Mouse (Mus musculus): ENCODE data around the gene Zfp385a. TPM values are rescaled to one million over a fixed set of nuclear protein-coding genes. Genes with fewer than 3 reads are reported as not detected.

The Zfp385a gene
- 23.4 and 28.8 TPM in 2 replicates for polyA plus RNA-seq (2012; rRNA removed)
- polyA plus RNA-seq (2014; fragmentation: Nextera tagmentation; extraction: Ambion mirVana), result 16.4 and 19.1 TPM in 2 replicates

GRCm38 (mm10) chr15:103339961-103340337, at the start of gene Zfp385a:
Gene Zfp385a, minus strand, starts transcription at chr15:103340093.
- peaks cover 8% of the 10 kb centered on the region for H3K27me3 ChIP-seq (ENCODE audit: control insufficient read depth, insufficient read depth, low read length)
- H3K4me3 ChIP-seq (replicated peaks; ENCODE audit: low read length), result peak within 1 kb of the TSS; percentile 58
- H3K9me3 ChIP-seq (ENCODE audit: control insufficient read depth, low read length), result no peaks in the 10 kb centered on the region
- peaks cover 10% of the 10 kb centered on the region for H3K4me1 ChIP-seq (ENCODE audit: control insufficient read depth, insufficient read depth, low read length)
- ATAC-seq (ENCODE audit: low FRiP score, low read depth) (no peak), DNase-seq (ENCODE audit: low spot score) (no peak)
- peaks cover 15% of the 10 kb centered on the region for H3K36me3 ChIP-seq (ENCODE audit: control insufficient read depth, insufficient read depth, low read length)
- H3K4me2 ChIP-seq (replicated peaks; ENCODE audit: low read depth, low read length, severe bottlenecking), result peak within 1 kb of the TSS; percentile 84
- 0% methylated on average over 10 of the region's 26 CpGs for WGBS
- no peak for TF ChIP-seq POLR2A (IDR thresholded peaks at IDR 0.05; ENCODE audit: borderline replicate concordance, extremely low read depth, insufficient read depth, insufficient read length)
- no peak within 1 kb of the TSS for H3K27ac ChIP-seq (replicated peaks; ENCODE audit: low read depth, low read length)
- H3K9ac ChIP-seq (ENCODE audit: low read depth, low read length, severe bottlenecking), result peak within 1 kb of the TSS; percentile 49

- H3K4me1 ChIP-seq (ENCODE audit: control insufficient read depth, insufficient read depth, low read length), result peaks cover 7% of the 10 kb centered on the region
- DNase-seq (ENCODE audit: low spot score), result peak; percentile 50
- no peak overlapping the region for H3K9ac ChIP-seq (ENCODE audit: low read depth, low read length, severe bottlenecking)
- H3K27me3 ChIP-seq (ENCODE audit: control insufficient read depth, insufficient read depth, low read length), result no peaks in the 10 kb centered on the region
- H3K27ac ChIP-seq (replicated peaks; ENCODE audit: low read depth, low read length), result no peak overlapping the region
- no peak for ATAC-seq (ENCODE audit: low FRiP score, low read depth)
- H3K4me2 ChIP-seq (replicated peaks; ENCODE audit: low read depth, low read length, severe bottlenecking), result no peak overlapping the region
- H3K9me3 ChIP-seq (ENCODE audit: control insufficient read depth, low read length), result no peaks in the 10 kb centered on the region
- H3K36me3 ChIP-seq (ENCODE audit: control insufficient read depth, insufficient read depth, low read length), result no peaks in the 10 kb centered on the region
- no peak overlapping the region for H3K4me3 ChIP-seq (replicated peaks; ENCODE audit: low read length)
- WGBS, result 76% methylated on average over 3 of the region's 4 CpGs
- no peak for TF ChIP-seq POLR2A (IDR thresholded peaks at IDR 0.05; ENCODE audit: borderline replicate concordance, extremely low read depth, insufficient read depth, insufficient read length)
Measured at GRCm38 (mm10) chr15:103388556-103389145, 48.8 kb upstream of the Zfp385a start.

- H3K4me3 ChIP-seq (replicated peaks; ENCODE audit: low read length), result no peak overlapping the region
- ATAC-seq (ENCODE audit: low FRiP score, low read depth) (no peak), DNase-seq (ENCODE audit: low spot score) (peak; percentile 44)
- no peak for TF ChIP-seq POLR2A (IDR thresholded peaks at IDR 0.05; ENCODE audit: borderline replicate concordance, extremely low read depth, insufficient read depth, insufficient read length)
- no peaks in the 10 kb centered on the region for H3K27me3 ChIP-seq (ENCODE audit: control insufficient read depth, insufficient read depth, low read length)
- no peak overlapping the region for H3K9ac ChIP-seq (ENCODE audit: low read depth, low read length, severe bottlenecking)
- peak overlapping the region; percentile 10; the same call in 1 of the 2 replicates for H3K4me2 ChIP-seq (replicated peaks; ENCODE audit: low read depth, low read length, severe bottlenecking)
- no peak overlapping the region for H3K27ac ChIP-seq (replicated peaks; ENCODE audit: low read depth, low read length)
- no peaks in the 10 kb centered on the region for H3K9me3 ChIP-seq (ENCODE audit: control insufficient read depth, low read length)
- H3K4me1 ChIP-seq (ENCODE audit: control insufficient read depth, insufficient read depth, low read length), result peaks cover 21% of the 10 kb centered on the region
- no peaks in the 10 kb centered on the region for H3K36me3 ChIP-seq (ENCODE audit: control insufficient read depth, insufficient read depth, low read length)
- 53% methylated on average over 7 of the region's 7 CpGs for WGBS
Measured at GRCm38 (mm10) chr15:103383771-103384488, 44.0 kb upstream of the Zfp385a start.

GRCm38 (mm10) chr15:103382795-103383406, 43.0 kb upstream of the Zfp385a start:
- H3K27me3 ChIP-seq (ENCODE audit: control insufficient read depth, insufficient read depth, low read length), result no peaks in the 10 kb centered on the region
- H3K9me3 ChIP-seq (ENCODE audit: control insufficient read depth, low read length), result no peaks in the 10 kb centered on the region
- no peak overlapping the region for H3K9ac ChIP-seq (ENCODE audit: low read depth, low read length, severe bottlenecking)
- TF ChIP-seq POLR2A (IDR thresholded peaks at IDR 0.05; ENCODE audit: borderline replicate concordance, extremely low read depth, insufficient read depth, insufficient read length), result no peak
- H3K4me3 ChIP-seq (replicated peaks; ENCODE audit: low read length), result no peak overlapping the region
- peak; percentile 44 for DNase-seq (ENCODE audit: low spot score)
- H3K4me1 ChIP-seq (ENCODE audit: control insufficient read depth, insufficient read depth, low read length), result peaks cover 32% of the 10 kb centered on the region
- no peak for ATAC-seq (ENCODE audit: low FRiP score, low read depth)
- no peaks in the 10 kb centered on the region for H3K36me3 ChIP-seq (ENCODE audit: control insufficient read depth, insufficient read depth, low read length)
- H3K4me2 ChIP-seq (replicated peaks; ENCODE audit: low read depth, low read length, severe bottlenecking), result peak overlapping the region; percentile 10; the same call in 1 of the 2 replicates
- WGBS, result 17% methylated on average over 5 of the region's 5 CpGs
- H3K27ac ChIP-seq (replicated peaks; ENCODE audit: low read depth, low read length), result no peak overlapping the region

- H3K27me3 ChIP-seq (ENCODE audit: control insufficient read depth, insufficient read depth, low read length), result no peaks in the 10 kb centered on the region
- no peak overlapping the region for H3K4me2 ChIP-seq (replicated peaks; ENCODE audit: low read depth, low read length, severe bottlenecking)
- DNase-seq (ENCODE audit: low spot score) (no peak), ATAC-seq (ENCODE audit: low FRiP score, low read depth) (no peak)
- peaks cover 40% of the 10 kb centered on the region for H3K4me1 ChIP-seq (ENCODE audit: control insufficient read depth, insufficient read depth, low read length)
- H3K9ac ChIP-seq (ENCODE audit: low read depth, low read length, severe bottlenecking), result no peak overlapping the region
- H3K4me3 ChIP-seq (replicated peaks; ENCODE audit: low read length), result no peak overlapping the region
- WGBS, result 90% methylated on average over 2 of the region's 2 CpGs
- H3K27ac ChIP-seq (replicated peaks; ENCODE audit: low read depth, low read length), result no peak overlapping the region
- H3K9me3 ChIP-seq (ENCODE audit: control insufficient read depth, low read length), result no peaks in the 10 kb centered on the region
- no peaks in the 10 kb centered on the region for H3K36me3 ChIP-seq (ENCODE audit: control insufficient read depth, insufficient read depth, low read length)
- TF ChIP-seq POLR2A (IDR thresholded peaks at IDR 0.05; ENCODE audit: borderline replicate concordance, extremely low read depth, insufficient read depth, insufficient read length), result no peak
Measured at GRCm38 (mm10) chr15:103382075-103382474, 42.2 kb upstream of the Zfp385a start.
